Mouse (Mus musculus) left cerebral cortex, postnatal 25 days (tissue): ENCODE measurements around the gene Ncam1. TPM values are rescaled to one million over a fixed set of nuclear protein-coding genes. Genes with fewer than 3 reads are reported as not detected.

ENCODE experiments used
- DNase-seq, 2 experiments: peaks; one replicate each; pipeline ENCODE4 v3.0.0; 2022; ENCODE audit warnings: low spot score in 2 of 2, mixed read lengths in 1 of 2
- intact Hi-C: fragments of 180-260 bp; cut with DNase I; formaldehyde crosslinking; loops from one replicate; pipeline ENCODE4 v1.15.1; 2025
- total RNA-seq, 2 experiments: library from RNA; stranded (reverse); gene quantifications; 2 replicates each; pipeline ENCODE4 v1.2.3; 2021

The Ncam1 gene
- total RNA-seq, 2 experiments from 2014 or later: 281 to 286 TPM

DNA sequence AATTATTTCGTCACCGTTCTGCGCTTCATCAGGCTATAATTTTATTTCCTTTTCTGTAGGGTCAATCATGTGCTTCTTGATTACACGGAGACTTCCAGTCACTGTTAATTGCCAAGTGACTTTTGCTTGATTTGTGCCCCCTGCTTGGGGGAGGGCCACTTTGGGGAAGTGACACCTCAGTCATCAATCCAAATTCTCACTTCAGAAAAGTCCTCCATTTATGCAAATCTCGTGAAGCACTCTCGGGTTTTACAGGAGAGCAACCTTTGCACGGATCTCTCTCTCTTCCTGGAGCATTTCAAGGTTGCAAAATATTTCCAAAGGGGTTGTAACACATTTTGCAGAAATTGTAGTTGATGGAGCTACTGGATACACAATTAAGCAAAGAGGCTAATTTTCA lies 267.5 kb downstream of the Ncam1 start:
- DNase-seq: no peak
- intact Hi-C loops: no loop called here

DNA sequence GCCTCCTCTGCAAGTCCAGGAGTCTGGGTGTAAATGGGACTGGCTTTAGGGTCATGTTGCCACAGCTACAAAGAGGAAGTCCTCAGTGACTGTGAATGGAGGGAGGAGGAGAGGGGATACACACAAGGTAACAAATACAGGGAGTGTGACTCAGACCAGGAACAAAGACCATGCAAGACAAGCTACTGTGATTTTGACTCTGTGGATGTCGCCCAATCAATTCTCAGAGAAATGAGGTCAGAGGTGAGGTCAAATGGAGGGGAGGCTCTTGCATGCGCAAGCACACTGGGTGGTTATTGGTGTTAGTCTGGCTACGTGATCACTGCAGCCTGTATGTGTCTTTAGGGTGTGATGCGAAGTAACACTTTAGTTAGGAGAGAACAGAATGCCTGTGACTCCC lies 268.0 kb downstream of the Ncam1 start:
- intact Hi-C loops: no loop called here

DNA sequence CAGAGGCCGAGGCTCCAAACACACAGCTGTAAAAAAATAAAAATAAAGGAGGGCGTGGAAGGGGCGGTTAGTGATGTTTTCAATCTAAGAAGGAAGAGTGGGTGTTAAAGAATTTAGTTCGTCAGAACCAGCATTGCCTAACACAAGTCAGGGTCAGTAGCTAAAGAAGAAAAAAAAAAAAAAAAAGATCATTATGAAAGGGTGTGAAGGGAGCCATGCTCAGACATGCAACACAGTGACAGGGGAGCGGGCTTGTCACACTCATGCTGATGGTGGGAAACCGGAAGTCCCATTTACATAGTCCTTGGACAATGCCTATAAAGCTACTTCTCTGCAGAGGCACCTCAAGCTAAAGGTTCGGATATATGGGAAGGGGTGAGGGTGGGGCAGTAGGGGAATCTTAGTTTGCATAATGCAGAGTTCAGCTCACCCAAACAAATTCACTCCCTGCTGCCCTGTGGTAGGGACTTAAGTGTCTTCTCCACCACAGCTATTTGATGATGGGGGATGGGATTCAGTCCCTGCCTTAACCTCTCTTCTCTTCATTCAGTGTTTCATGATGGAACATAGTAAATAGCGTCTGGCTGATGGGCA lies 269.3 kb downstream of the Ncam1 start:
- no peak for DNase-seq
- intact Hi-C loops: no loop called here

More for the DNA sequence above, 268.0 kb downstream of the Ncam1 start:
- DNase-seq: no peak

DNA sequence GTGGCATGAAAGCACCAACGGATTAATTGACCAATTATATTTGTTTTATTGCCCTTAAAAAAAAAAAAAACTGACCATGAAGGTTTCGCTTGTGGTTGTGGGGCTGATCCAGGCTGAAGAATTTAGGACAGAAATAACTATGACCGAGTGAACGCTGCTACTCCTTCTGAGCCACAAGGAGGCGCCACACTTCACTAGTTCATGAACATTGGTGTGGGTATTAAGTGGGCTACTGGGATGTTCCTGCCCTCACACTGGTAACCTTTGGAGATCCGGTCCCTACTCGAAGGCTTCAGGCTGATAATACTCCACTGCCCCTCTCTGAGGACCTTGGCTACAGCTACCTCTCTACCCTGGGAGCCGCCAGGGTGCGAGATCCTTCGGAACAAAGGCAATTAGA lies 269.8 kb downstream of the Ncam1 start:
- intact Hi-C loops: no loop called here
- DNase-seq: peak in 1 of 2 experiments; percentile 31

DNA sequence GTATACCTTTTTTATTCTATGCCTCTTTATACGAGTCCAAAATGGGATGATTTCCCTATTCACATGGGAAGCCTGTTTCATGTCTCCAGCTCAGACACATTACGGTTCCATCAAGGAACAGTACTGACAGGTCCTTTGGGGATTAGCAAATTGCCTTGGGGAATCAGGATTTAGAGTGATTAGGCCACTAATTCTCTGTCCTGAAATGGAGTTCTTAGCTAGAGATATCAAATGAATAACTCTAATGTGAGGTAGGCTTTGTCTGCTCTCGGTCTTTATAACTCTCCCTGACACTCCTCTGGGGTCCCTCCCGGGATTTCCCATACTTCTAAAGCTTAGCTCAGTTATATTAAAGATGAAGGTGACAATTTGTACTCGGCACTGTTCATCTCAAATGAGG lies 270.7 kb downstream of the Ncam1 start:
- intact Hi-C loops: no loop called here
- DNase-seq: no peak

DNA sequence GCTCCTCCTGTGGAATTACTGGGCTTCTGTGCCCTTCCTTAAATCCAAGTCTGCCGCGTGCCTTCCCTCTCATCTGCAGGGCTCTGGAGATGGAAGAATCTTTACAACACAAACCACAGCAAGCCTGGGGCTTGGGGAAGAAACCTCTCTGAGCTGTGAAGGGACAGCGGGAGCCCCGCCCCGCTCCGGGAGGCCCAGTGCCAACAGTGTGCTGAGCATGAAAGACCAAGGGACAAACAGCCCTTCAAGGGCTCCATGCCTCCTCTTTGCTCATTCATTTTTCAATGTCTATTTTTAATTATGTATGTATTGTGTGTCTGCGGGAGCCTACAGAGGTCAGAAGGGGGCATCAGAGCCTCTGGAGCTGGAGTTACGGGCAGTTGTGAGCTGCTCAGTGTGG lies 271.4 kb downstream of the Ncam1 start:
- intact Hi-C loops: no loop called here
- DNase-seq: no peak

DNA sequence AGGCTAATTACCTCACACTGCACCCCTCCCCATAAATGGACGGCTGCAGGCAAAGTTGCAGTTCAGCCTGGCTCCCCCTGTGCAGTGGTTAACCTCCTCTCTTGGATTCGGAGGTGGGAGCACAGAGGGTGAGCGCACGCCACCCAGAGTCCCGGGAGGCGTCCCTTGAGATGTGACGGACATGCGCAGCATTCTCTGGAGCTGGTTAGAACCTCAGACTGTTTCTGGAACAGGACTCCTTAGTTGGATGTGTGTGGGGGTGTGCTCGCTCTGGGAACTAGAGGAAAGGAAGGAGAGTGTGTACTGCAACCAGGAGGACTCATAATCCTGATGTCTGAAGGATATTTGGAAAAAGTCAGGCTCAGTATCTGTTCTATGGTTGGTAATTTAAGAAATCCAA lies 274.0 kb downstream of the Ncam1 start:
- intact Hi-C loops: no loop called here
- DNase-seq: peak in 1 of 2 experiments; percentile 57

DNA sequence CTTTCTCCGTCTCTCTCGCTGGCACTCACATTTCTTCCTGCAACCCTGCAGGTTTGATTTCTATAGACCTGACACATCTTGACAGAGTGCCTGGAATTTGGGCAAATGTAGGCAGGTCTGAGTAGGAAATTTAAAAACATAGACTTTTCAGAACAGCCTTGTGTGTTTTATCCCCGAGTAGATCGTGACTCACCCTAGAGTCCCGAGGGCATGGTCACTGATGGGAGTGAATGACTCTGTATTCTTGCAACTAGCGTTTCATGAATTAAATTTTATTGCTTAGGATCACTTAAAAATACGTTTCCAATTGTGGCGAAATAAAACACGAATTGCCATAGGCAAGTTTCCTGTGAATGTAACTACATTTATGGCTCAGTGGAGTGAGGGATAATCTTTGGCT lies 274.8 kb downstream of the Ncam1 start:
- DNase-seq: no peak
- intact Hi-C loops: no loop called here

DNA sequence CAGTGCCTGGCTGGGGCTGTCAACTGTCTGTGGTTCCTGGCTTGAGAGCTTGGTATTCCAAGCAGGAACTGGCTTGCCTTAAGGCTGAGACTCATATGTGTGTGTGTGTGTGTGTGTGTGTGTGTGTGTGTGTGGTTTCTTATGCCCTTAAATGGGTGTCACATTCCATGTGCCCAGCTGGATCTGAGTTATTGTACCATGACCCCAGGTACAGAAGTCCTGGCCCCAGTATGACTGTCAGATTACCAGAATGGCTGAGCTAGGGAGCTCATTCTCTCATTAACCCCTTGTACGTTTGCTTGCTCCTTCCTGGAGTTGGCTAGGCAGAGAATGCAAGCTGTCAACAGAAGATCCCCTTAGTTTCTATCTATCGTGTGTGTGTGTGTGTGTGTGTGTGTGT lies 284.4 kb downstream of the Ncam1 start:
- intact Hi-C loops: no loop called here
- no peak for DNase-seq

DNA sequence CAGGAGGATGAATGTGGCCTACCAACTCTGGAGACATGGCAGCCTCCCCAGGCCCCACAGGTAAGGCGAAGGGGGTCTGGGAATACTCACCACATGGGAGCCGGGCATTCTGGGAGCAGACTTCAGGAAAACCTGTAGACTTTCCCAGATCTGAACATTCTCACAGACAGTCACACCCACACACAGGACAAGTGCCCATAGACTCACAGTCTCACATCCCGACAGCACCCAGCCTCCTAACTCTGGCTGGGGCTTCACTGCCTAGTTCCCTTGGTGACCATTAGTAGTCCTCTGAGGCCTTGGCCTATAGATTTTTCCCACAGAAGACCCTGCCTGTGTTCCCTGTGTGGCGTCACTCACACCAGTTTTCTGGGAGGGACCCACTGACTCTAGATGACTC lies 288.1 kb downstream of the Ncam1 start:
- no peak for DNase-seq

DNA sequence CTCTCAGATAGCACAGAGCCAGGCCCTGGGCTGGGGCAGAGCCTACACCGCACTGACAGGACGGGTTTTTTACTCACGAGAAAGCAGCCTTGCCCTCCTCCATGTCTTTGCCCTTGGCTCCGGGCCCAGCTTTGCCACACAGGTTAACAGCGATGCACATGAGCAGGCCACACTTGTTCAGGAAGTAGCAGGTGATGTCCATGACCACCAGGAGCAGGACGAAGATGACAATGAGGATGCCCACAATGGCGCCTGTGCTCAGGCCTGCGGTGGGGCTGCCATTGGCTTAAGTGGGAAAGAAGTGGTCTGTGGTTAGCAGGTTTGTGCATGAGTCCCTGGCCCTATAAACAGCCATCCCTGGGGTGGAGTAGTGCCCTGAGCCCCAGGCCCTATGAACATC lies 289.1 kb downstream of the Ncam1 start:
- intact Hi-C loops: no loop called here

More for the DNA sequence above, 288.1 kb downstream of the Ncam1 start:
- intact Hi-C loops: no loop called here

DNA sequence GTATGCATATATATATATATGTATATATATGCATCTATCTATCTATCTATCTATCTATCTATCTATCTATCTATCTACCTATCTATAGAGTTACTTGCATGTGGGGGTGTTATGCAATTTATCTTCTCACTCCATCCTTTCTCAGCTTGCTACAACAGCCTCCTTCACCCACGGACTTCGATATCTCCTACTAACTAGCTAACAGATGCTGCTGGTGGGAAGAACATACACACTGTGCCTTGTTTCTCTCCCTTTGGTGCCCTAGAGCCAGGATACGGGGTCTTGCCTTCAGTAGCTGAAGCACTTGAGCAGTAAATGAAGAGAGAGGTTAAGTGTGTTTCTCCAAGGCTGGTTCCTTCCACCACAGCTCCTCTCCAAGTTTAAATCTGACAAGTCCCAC lies 289.6 kb downstream of the Ncam1 start:
- peak in 1 of 2 experiments; percentile 72 for DNase-seq
- intact Hi-C loops: no loop called here

More for the DNA sequence above, 289.1 kb downstream of the Ncam1 start:
- no peak for DNase-seq

DNA sequence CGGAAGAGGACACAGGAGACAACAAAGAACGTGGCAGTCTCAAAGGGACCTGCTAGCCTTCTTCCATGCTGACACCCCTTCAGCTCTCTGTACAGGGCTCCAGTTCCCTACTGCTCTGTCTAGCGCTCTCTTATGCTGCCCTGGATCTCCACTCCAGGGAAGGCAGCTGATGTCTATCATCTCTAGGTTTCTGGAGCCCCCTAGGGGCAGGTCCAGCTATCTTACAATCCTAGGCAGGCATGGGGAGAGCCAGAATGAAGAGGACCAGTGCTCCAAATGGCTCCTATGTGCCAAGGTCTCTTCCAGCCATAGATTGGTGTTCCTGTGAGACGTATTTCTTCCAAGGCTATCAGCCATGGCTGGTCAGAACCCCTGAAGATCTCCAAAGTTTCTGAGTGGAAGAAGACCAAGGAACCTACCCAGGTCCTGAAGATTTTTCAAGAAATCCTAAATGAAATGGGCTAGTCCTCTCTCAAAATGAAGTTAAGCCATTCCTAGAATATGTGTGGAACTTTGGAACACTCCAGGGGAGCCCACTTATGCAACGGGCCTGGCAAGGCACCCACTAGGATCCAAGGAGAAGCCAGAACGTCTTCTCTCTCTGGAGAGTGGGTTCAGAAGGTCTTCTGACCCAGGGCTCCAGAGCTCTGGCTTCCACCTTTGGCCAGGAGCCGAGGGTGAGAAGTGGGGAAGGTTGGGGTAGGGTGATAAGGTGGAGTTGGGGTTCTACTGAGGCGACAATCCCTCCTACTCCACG lies 290.7 kb downstream of the Ncam1 start:
- intact Hi-C loops: no loop called here
- no peak for DNase-seq

DNA sequence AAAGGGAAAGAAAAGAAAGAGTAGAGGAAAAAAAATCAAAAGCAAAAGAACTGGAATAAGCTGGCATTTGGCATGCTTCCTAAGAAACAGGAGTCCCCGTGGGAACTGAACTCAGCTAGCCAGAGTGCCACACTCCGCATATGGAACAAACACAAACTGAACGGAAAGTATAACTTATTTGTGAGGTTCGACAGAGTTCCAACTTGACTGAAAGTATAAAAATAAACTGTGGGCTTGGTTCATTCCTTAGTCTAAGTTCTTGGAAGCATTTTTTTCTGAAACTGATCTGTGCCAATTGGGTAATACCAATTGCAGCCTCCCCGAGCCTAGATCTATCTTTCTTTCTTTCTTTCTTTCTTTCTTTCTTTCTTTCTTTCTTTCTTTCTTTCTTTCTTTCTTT lies 294.1 kb downstream of the Ncam1 start:
- intact Hi-C loops: no loop called here

DNA sequence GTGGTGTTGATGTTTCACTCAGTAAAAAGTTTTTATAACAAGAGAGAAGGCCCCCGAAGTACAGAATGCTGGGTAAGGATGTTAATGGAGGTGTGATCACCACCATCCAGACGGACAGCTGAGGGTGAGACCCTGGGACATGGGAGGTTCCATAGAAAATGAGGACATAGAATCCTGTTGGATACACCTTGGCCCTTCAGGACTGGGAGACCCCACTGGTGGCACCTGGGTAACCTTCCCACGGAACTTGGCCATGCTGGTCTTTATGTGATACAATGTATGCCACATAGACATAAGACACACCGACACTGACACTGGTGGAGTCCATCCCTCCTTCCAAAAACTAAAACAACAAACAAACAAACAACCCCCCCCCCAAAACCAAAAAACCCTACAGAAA lies 296.5 kb downstream of the Ncam1 start:
- intact Hi-C loops: no loop called here
- DNase-seq: no peak

More for the DNA sequence above, 294.1 kb downstream of the Ncam1 start:
- peak in 1 of 2 experiments; percentile 32 for DNase-seq

DNA sequence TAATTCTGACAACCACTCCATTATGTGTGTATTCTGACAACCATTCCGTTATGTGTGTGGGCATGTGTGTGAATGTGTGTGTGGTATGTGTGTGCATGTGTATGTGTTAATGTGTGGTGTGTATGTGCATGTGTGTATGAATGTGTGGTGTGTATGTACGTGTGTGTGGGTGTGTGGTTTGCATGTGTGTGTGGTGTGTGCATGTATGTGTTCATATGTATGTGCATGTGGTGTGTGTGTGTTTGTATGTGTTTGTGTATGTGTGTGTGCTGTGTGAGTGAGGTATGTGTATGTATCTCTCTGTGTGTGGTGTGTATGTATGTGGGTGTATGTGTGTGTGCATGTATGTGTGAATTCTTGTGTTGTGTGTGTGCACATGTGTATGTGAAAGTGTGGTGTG lies 298.8 kb downstream of the Ncam1 start:
- no peak for DNase-seq
- intact Hi-C loops: loop anchor here (5.0 to 10.0 kb wide), 2 partner anchors 672 to 825 kb away; no protein-coding TSS in a partner anchor

DNA sequence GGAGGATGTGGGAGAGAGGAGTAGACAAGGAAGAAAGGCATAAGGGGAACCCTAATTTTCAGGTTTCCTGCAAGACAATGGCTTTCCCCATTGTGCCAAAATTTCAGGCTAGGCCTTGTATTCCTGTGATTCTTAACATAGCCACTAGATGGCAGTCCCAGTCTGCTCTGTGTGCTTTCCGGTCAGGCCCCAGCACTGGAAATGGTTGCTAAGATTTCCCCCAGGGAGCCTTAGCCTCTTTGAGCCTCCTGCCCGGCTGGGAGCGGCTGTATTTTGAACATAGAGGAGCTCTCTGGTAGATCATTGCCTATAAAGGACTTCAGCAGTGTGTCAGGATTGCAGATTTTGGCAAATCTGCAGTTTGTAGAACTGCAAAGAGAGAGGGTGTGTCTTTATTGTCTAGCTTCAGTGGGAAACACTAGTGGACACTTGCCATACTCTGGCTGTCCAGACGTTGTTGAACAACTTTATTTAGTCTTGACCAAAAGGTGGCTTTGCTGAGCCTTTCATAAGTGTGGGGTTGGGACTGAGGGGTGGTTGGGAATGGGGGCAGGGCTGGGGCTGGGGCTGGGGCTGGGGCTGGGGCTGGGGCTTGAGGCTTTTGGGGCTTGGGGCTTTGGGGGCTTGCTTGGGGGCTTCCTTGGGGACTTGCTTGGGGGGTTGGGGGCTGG lies 304.6 kb downstream of the Ncam1 start:
- intact Hi-C loops: loop anchor here (1.0 to 10.0 kb wide), 3 partner anchors 831 to 1035 kb away; partner anchors contain the start of gene Pts

DNA sequence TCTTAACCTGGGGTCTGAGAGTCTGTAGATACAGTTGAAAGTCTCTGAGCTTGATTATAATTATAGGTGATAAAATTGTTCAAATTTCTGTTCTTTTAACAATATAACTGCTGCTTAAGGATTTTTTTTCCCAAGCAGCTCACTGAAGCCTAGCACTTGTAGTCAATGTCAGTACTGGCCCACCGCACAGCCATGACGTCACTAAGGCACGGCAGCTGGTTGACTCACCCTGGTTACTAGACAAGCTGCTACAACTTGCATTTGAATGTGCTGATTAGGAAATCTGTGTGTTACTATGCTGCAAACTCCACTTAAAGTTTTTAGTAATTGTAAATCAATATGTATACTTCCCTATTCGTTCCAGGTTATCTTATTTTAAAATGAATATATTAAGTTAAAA lies 308.1 kb downstream of the Ncam1 start:
- peak in 1 of 2 experiments; percentile 63 for DNase-seq
- intact Hi-C loops: loop anchor here (10.0 kb wide), 1 partner anchor 834 kb away; no protein-coding TSS in a partner anchor

More for the DNA sequence above, 304.6 kb downstream of the Ncam1 start:
- DNase-seq: peak; percentile 71 to 72

DNA sequence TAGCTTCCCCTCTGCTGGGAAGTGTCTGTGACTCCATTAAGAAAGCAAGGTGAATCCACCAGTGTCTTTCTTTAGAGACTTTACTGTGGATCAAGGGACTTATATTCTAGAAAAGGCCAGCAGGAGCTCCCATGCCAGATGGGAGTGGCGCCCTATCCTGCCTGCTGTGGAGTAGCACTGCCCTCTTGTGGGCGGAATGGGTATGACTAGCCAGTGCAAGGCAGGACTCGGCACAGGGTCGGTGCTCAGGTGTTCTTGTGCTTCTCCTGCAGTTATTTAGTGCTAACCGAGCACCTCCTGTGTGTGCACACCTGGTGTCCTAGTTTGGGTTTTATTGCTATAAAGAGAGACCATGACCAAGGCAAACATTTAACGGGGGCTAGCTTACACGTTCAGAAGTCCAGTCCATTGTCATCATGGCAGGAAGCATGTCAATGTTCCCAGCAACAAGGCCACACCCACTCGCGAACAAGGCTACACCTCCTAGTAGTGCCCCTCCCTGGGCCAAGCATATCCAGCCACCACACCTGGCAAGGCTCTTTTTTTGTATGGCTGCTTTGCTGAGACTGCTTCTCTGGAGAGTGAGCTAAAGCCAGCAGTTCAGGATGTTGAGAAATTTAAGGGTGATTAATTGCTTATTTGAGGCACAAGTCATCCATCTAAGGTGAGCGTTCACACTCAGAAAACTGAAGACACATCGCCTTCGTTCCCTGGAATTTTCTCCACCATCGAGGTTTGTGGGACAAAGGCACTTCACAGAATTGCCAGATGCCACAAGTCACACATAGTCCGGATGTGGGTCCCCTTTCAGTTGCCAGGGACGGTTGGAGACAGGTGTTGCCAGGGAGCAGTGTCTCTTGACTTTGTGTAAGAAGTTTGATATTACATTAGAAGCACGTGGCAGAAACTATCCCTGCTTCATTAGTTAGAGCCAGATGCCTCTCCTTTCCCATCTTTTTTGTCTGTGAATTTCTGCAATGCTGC lies 309.5 kb downstream of the Ncam1 start:
- peak; percentile 78 to 85 for DNase-seq
- intact Hi-C loops: loop anchor here (1.0 to 10.0 kb wide), 3 partner anchors 242 to 844 kb away; partner anchors contain the start of gene Tmprss5
